Mouse (Mus musculus) thymus, postnatal 36 days (tissue): ENCODE results near the gene Kcnip1.

Source experiments
- DNase-seq, 2 experiments: peaks; one replicate each; pipeline ENCODE4 v3.0.0; 2022; ENCODE audit warnings: mixed read lengths in 2 of 2

Kcnip1 gene

GRCm38 (mm10) chr11:33660016-33660913 is 332.7 kb downstream of the Kcnip1 start:
- DNase-seq: no peak

DNA sequence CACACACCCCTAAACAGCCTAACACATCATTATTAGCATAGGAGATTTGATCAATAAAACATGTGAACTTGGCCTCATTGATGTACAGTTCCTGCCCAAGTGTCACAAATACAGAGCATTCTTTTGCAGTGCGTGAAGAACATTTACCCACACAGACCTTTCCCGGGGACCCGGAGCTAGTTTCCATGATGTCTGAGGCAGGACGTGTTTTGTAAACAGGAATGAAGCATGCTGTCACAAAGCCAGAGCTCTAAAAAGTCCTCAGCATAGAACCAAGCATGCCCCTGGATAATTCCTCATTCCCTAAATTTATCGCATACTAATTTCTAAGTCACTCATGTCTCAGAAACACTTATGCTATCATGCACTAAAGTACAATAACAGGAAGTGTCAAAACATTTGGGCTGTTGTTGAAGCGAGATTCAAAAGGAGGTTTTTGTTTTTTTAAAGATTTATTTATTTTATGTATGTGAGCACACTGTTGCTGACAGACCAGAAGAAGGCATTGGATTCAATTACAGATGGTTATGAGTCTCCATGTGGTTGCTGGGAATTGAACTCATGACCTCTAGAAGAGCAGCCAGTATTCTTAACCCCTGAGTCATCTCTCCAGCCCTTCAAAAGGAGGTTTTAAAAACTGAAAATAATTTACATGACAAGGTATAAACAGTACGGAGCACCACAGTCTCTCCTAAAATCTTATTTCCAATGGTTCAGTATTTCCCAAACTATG is 336.9 kb downstream of the Kcnip1 start:
- no peak for DNase-seq

- DNase-seq: no peak
Measured at GRCm38 (mm10) chr11:33655221-33655620, 337.7 kb downstream of the Kcnip1 start.

DNA sequence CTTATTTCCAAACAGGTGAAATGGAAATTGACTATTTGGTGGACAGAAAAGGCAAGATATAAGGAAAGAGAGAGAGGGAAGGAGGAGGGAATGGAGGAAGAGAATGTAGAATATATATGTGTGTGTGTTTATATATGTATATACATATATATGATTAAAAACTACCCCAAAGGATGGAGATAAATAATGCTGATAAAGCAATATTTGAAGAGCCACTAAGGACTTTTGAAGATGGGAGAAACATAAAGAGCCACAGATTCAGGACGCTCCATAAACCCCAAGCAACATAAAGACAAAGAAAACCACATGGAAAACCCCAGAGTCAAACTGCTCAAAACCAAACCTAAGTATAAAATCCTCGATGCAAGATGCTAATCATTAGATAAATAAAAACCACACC is 338.5 kb downstream of the Kcnip1 start:
- no peak for DNase-seq

GRCm38 (mm10) chr11:33649358-33649757 is 343.6 kb downstream of the Kcnip1 start:
- DNase-seq: no peak

- no peak for DNase-seq
Measured at GRCm38 (mm10) chr11:33637107-33637506, 355.8 kb downstream of the Kcnip1 start.

DNA sequence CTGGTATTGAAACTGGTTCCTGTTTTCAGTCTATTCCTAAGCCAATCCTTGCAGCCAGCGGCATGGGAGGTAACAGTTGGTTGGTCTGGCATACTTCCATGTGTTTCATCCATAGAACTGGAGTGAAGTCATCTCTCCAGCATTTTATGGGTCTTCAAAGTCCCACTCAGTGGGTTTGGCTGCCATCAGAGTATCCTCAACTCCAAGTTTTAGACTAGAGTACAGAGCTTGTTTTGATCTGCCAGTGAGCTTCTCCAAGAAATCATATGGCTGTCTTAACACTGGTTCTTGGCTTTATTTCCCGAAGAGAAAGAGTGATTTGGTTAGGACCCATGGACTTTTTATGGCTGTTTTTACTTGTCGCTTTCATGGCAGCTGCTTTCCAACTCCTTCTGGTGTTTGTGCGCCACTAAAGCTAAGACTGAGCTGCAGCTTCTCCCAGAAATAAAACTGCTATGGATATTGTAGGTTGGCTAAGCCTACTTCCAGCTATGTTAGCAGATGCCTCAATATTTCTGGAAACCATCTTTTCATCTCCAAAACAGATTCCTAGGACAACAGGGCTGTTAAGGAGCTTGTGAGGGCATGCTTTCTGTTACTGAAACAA is 365.7 kb downstream of the Kcnip1 start:
- no peak for DNase-seq

- peak; percentile 33 to 40 for DNase-seq
Measured at GRCm38 (mm10) chr11:33614218-33614617, 378.7 kb downstream of the Kcnip1 start.

DNA sequence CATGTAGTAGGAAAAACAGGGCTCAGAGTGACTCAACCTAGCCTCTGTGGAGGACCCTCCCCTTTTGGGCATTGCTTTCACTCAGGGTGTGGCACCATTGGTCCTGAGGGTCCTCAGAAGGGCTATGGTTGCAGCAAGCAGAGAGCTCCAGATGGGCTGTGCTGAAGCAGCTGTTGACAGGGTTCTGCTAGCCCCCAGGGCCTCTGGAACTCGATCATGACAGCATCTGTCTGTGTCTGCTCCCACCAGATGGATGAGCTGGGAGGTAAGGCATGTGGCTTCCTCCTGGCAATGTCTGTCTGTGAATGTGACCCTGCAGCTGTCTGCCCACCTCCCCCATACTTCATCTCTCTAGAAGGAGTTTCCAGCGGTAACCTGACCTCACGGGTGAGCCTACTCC is 385.2 kb downstream of the Kcnip1 start:
- DNase-seq: no peak

- no peak for DNase-seq
Measured at GRCm38 (mm10) chr11:33603174-33603573, 389.8 kb downstream of the Kcnip1 start.

GRCm38 (mm10) chr11:33598986-33599385 is 394.0 kb downstream of the Kcnip1 start, which contains the start of gene D130052B06Rik:
D130052B06Rik (plus strand) TSS chr11:33599302.
- DNase-seq: no peak

- no peak for DNase-seq
Measured at GRCm38 (mm10) chr11:33596655-33597054, 396.3 kb downstream of the Kcnip1 start.

DNA sequence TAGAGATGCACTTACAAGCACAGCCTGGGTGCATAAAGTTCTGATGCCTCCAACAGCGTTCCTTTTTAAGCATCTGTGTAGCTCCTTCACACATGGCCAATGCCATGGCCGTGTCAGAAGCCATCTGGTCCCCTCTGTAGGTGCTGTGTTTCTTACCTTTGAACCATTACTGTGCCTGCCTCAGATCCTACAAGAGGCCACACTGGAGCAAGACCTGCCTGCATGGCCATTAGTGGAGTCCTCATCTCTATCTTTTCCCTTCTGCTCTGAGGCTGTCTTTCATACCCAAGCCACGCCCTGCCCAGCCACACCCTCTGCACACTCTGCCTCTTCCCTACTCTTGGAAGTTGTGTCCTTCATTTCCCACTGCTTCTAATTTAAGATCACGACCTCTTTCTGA is 400.1 kb downstream of the Kcnip1 start:
- DNase-seq: no peak

- DNase-seq: no peak
Measured at GRCm38 (mm10) chr11:33590771-33591170, 402.2 kb downstream of the Kcnip1 start.

GRCm38 (mm10) chr11:33586614-33587013 is 406.3 kb downstream of the Kcnip1 start:
- DNase-seq: no peak

DNA sequence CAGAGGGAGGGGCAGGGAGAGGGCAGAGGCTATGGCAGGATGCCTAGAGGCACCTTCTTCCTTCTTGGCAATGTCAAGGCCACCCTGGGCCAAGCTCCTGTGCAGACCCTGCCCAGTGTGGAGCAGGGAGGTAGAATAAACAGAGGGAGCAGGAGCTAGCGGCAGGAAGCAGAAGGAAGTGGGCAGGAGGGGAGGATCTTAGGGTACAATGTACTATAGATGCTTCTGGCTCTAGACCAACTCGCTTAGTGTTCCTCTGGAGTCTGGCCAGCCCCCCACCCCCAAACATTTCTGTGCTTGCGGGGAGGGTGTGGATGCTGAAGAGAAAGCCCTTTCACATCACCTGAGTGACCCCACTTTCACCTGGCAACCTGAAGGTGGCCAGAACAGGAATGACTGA is 413.3 kb downstream of the Kcnip1 start:
- DNase-seq: no peak
